Mouse (Mus musculus) frontal cortex, postnatal 14 days (tissue): ENCODE measurements around the gene Slc27a3.

ENCODE experiments used
- DNase-seq, 2 experiments: peaks; one replicate each; pipeline ENCODE4 v3.0.0; 2022; ENCODE audit warnings: low spot score in 2 of 2

Slc27a3 gene

DNA sequence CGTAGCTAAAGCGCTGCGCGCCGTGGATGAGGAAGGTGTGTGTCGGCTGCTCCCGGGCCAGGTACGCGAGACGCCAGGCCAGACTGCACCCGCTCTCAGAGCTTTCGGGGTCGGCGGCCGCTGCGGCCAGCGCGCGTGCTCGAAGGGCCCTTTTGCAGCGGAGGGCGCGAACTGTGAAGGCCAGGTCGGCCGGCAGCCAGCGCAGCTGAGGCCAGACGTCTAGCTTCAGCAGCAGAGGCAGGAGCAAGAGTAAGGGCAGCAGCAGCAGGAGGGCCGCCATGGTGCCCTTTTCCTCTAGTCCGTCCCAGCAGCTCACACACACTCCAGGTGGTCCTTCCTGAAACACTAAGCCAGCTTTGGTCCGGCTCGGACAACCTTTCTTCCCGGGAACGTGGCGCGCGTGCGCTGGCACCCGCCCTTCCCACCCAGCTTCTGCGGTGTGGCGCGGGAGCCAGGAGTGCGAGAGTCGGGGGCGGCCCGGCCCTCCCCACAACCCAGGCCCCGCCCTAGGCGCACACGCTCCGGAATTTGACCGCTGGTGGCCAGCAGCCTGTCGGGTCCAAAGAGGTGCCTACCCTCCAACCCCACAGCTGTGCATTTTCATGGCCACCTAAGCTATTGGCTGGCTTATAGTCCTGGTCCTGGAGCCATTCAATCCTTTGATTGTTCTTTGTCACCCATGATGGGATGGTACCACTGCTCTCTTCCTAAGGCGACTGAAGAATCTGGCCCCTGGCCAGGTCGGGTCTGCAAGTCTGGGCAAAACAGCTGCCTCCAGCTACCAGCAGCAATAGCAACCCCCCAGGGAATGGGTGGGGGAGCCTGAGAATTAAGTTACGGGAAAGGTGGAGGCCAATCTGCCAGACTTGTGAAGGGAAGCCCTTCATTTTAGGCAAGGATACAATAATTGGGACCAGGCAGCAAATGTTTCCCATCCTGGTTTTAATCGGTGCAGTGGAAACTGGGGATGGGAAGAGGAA is at the start of gene Slc27a3:
Gene Slc27a3, minus strand, starts transcription at position 428 of the 980 bp plus-strand sequence.
- peak in 1 of 2 experiments; percentile 28 for DNase-seq

DNA sequence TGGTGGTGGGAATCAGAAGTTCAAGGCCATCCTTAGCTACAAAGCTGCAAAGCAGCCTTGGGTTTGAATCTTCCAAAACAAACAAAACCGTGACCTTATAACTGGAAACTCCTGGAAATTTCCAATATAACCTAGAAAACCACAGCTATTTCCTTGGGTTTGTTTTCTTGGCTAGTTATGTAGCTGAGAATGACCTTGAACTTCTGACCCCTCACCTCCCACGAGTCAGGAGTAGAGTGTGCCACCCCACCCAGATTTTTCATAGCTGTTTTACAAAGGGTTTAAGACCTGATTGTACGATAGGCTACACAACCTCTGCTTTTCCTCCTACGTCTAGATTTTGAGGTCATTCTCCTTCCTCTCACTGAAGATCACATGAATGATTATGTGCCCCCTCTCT is 47.4 kb upstream of the Slc27a3 start:
- no peak for DNase-seq

DNA sequence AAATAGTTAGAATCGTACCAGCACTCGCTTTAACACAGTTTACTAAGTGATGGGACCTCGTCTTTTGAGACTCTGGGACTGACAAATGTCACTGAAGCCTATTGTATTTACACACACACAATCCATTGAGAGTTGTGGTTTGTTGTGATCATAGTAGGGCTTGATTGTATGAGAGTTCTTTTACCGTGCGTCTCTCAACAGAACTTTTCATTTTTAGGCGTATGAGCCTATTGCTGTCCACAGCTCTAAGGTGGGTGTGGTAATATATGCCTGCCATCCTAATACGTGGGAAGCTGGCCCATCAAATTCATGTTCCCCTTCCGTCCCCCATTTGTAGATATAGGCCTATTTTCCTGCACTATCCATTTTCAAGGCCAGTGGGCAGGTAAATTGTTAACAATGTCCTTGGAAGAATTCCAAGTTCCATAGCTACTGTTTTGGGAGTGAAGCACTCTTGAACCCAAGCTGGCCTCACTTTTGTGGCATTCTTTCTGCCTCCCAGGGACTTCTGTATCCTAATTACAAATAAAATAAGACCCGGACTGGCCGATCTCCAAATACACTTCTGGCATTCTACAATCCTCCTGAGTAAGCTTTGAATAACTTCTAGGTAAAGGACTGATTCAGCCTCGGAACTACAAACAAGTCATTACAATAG is 44.5 kb upstream of the Slc27a3 start:
- DNase-seq = no peak

DNA sequence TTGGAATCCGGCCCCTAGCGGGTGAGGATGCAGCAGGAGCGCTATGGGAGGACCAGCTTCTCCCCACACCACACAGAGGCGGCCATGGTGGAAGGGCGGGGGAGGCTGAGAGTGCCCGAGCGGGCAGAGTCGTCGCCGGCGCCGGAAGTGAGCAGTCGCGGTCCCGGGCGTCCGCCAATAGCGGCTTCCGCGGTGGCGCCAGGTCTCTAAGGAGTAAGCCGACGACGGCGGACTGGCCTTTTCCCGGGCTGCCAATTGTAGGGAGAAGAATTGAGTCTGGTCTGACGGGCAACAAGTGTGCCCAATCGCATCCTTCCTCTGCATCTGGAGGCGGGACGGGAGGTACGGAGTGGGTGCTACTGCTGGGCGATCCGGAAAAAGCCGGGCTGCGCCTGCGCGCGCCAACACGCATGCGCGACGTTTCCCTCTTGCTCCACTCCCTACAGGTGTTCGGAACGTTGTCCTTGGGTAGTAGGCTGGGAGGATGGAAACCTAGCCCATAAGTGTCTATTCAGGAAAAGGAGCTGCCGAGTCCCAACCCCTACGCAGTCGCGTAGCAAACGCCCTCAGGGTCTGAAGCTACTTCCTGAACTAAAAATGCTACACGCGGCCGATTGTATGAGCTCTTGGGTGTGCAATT is 43.8 kb upstream of the Slc27a3 start, which contains the start of gene Ints3:
Gene Ints3, minus strand, starts transcription at position 242 of the 640 bp plus-strand sequence.
- DNase-seq = peak; percentile 99 to 100

DNA sequence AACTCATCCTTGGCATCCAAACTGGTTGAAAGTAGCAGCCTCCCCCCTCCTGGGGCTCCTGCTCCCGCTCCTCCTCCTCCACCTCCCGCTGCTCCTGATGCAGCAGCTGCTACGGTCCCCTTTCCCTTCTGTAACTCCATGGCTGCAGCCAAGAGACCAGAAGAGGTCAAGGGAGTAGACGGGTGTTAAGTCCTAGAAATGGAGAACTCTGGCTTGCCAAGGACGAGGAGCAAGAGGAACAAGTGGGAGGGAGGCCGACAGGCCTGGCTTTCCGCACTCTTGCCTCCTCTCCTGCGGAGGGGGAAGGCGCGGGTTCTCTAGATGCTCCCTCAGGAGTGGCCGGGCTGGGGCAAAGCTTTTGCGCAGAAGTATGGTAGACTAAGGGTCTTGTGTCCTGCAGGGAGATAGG is 43.1 kb upstream of the Slc27a3 start:
- DNase-seq = peak in 1 of 2 experiments; percentile 39

DNA sequence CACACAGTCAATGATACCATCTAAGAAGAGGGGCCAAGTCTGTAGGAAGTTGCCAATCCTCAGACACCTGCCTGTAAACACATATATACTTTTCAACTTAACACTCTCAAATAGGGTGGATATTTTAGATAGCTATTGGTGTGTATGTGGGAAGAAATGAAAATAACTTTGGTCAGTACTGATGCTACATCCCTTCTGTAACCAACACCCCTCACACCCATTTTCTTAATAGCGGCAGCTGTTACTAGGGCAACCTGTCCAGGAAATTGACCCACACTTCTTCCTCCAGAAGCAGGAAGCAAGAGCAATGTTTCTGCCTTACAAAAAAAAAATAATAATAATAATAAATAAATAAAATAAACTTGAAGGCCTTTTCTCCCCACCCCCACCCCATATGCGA is 42.6 kb upstream of the Slc27a3 start:
- no peak for DNase-seq

DNA sequence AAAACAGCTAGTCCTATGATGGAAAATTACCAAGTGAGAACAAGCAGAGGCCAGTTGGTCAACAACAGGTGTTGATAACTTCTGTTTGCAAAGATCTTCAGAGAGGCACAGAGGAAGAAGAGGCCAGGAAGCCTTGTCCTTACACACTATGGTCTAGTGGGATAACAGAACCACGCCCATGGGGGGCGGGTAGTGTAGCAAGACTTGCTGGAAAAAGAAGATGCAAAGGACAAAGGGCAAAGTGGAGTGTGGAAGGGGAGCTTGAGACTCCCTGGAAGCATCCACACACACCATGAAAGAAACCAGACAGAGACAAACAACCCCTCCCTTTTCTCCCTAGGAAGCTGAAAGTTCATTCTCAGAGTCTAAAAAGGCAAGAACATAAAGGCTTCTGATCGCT is 39.8 kb upstream of the Slc27a3 start:
- no peak for DNase-seq

DNA sequence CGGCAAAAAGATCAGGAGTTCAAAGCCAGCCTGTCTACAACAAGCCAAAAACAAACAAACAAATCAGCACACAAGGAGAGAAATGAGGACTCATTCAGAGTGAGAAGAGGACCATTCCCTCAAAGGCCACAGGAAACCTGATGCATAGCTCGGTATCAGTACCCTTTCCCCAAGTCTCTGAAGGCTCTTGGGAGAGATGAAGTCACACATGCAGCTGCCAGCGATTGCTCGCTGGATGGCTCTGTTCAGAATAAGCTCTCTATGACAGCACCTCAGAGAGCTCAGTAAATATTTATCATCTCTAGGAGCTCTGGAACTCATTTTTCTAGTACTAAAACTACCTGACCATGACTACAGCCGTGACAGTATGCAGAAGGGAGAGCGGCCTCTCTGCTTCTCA is 38.4 kb upstream of the Slc27a3 start:
- DNase-seq = no peak

DNA sequence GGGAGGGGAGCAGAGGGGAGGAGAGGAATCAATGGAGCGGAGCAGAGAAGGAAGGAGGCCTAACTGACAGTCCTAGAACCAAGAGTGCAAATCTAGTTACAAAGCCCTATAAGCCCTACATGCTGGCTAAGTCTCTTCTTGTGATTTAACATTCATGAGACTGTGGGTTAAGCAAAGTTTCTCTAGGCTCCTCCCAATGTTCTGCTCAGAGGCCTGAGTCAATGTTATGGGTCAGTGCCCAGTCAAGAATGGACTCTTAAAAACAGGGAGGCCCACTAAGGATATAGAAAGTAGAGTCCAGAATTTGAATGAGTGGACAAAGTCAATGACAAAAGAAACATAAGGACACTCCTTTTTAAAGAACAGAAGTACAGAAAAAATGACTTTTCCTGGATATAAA is 37.8 kb upstream of the Slc27a3 start:
- no peak for DNase-seq

DNA sequence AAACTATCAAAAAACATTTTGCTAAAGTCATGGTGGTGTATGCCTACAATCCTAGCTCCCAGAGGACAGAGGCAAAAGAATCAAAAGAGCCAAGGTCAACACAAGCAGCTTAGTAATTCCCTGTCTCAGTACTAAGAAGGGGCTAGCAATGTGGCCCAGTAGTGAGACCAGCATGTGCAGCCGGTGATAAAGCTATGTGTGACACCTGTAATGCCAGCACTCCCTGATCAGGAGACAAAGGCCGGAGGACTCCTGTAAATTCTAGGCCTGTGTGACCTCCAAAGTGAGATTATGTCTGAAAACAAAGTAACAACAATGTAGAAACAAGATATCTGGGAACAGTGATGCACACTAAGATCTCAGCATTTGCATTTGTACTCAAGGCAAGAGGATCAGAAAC is 35.8 kb upstream of the Slc27a3 start:
- DNase-seq = no peak

DNA sequence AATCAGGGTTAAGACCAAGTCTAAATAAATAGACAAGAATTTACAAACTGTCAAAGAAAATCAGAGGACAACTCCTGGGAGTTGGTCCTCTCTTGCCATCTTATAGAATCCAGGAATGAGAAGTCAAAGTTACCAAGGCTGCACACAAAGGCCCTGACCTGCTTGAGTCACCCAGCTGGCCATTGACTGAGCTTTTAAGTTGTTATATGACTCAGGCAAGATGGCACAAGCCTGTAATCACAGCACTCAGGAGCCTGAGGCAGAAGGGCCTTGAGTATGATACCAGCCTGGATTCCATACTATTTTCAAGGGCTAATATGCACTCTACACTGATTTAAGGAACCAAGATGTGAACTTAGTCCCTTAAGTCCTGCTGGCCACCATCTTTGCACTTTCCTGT is 33.8 kb upstream of the Slc27a3 start:
- no peak for DNase-seq

DNA sequence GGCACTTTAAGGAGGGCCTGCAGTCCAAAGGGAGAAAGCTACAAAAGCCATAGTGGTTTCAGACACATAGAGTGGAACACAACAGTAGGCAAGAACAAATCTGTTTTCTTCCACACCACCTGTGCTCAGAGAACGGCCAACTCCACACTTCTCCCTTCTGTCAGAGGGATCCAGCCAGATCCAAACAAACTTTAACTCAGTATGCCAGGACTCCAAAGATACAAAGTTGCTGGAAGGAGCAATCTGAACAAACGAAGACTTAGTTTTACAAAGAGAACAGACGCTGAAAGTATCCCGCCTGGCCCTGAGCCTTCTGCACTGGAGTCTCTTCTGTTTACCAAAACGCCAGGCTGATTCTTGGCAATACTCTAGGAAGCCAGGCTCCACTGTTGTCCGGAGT is 31.0 kb upstream of the Slc27a3 start:
- no peak for DNase-seq

DNA sequence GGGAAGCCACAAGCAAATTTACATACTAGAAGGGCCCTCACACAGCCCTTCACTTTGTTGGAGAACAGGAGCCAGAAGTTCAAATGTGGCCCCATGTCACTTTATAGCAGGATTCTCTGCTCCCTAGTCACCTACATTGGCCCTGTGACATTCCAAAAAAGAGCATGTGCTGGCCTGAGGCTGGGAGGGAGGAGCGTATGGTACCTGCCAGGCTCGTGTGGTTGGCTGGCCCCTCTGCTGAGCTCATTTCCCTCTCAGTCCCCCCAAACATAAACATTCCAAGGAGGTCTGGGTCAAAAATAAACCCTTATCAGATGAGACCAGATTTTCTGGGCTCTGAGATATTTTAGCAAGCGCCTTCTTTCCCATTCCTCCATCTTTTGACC is 23.3 kb upstream of the Slc27a3 start:
- DNase-seq = no peak

DNA sequence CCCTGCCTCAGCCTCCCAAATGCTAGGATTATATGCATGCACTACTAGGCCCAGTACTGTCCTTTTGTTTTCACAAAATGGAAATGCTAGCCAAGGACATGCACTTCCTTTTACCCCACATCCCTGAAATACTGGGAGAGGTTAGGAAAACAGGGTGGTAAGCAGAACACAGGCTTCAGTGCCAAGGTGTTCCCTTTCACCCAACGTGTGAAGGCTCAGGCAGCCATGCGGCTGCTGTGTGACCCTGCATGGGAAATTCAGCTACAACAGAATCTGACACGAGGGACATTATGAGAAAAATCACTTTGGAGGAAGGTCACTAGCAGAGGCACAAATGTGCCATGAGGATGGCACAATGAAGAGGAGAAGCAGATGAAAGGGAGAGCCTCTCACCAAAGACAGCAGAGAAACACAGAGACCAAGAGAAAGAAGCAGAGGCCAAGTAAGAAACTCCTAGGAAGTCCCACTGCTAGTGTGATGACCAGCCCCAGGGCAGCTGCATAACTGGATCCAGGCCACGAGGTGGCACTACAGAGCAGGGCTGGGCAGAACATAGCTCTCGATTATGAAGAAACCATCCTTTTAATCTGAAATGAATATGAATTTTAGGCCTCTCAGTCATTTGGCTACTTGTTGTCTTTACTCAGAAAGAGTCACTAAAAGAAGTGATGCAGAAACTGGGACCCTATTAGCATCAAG is 22.7 kb upstream of the Slc27a3 start:
- DNase-seq = peak in 1 of 2 experiments; percentile 57

DNA sequence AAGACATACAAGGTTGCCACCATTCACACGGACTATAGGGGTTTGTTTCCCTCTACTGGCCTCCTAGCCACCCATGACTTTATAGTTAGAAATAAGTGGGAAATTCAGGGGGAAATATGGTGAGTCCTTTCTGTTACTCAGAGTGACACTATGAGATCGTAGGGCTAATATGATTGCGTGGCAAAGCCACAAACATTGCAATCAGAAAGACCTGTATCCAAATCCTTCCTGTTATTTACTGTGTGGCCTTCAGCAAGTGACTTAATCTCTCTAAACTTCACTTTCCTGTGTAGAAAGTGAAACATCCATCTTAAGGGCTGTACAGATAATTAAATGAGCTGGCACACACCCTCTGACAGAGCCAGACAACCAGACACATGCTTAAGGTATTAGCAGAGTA is 19.0 kb upstream of the Slc27a3 start:
- DNase-seq = no peak

DNA sequence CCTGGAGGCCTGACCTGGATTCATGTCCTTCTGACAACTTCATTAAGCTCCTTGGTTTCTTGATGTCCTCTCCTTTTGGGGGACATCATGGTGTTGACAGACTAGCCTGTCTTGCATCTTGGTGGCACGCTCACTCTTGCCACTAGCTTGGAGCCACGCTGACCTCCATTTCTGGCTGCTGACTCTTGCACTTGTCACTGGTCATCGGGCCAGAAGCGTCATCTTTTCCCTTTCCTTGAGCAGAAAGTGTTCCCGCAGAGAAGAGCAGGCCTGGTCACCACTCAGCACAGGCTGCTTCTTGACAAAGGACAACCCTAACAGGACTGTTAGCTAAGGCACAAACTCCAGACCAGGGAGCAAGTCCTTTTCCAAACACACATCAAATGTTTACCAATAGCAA is 16.7 kb upstream of the Slc27a3 start:
- no peak for DNase-seq

DNA sequence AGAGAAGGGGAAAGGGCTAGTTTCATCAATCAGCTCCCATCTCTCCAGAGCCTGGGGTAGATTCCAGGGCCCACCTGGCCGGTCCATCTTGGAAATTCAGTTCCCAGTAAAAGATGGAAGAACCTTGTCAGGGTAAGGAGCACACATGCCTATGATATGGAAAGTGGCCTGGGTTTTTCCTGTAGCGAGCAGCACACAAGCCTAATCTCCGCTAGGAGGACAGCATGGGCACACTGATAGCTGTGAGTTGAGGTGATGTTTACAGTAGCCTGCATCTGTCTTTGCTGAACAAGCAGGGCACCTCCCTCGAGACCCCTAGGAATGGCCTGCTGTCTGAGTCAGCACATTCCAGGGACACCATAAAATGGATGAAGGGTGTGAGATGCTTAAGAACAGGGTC is 14.9 kb upstream of the Slc27a3 start:
- DNase-seq = no peak

DNA sequence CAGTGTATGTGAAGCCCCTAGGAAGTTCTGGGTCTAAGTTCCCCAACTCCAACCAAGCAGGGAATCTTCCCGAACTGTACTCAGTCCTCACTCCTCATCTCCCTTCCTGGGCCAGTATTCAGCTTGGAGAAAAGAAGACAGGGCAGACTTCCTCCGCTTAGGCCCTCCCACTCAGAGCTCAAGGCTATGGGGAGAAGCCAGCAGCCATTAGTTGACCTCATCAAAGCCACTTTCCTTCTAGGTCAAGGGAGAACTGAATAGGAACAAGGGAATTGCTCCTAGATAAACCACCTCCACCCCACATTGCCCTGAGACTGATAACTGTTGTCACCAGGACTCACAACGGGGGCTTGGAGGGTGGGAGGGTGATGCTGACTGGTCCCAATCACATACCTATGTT is 14.4 kb upstream of the Slc27a3 start:
- DNase-seq = no peak

DNA sequence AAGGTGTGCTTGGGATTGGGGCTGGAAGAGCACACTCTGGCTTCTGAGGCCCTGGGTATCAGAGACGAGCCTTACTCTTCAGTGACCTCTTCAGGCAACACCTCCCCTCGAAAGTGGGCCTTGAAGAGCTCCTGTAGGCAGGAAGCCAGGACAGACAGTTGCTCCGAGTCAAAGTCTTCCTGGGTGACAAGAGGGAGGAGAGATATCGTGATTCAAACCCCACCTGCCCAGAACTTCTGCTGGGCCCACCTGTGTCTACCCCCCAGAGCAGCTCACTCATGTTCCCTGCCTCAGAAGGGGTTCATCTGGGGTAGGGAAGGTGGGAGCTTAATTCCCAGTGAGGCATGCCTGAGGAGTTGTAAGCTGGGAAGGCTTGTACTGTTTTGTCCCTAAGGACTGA is 11.3 kb upstream of the Slc27a3 start:
- no peak for DNase-seq

DNA sequence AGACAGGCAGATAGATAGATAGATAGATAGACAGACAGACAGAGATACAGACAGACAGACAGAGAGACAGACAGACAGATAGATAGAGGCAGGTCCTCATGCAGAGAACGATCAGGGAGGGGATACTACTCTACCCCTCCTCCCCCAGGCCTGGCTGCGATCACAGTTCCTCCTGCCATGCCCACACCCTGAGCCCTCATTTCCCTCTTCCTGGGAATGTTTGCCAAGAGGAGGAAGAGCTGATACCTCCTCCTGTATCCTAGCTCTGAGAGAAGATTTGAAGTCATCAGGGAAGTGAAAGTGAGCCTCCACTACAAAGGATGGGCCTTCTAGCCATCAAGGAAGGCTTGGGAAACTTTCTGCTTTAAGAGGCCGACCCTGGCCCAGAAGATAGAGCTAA is 5.9 kb upstream of the Slc27a3 start:
- no peak for DNase-seq

DNA sequence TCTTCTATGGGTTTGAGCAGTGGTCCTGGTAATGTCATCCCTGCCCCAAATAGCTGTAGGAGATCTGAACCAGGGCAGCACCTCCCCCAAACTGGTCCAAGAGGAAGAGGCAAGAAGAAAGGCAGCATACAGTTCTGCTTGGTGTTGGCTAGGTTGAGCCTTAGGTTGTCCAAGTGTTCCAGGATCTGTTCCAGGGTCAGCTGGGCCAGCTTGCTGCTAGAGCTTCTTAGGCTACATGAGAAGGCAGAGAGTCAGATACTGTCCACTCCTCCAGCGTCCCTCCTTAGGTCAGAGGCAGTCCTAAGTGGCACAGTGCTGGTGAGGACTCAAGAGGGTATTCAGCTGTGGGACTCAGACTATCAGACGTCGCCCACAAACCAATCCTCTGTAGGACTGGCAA is 2.9 kb upstream of the Slc27a3 start:
- DNase-seq = no peak

DNA sequence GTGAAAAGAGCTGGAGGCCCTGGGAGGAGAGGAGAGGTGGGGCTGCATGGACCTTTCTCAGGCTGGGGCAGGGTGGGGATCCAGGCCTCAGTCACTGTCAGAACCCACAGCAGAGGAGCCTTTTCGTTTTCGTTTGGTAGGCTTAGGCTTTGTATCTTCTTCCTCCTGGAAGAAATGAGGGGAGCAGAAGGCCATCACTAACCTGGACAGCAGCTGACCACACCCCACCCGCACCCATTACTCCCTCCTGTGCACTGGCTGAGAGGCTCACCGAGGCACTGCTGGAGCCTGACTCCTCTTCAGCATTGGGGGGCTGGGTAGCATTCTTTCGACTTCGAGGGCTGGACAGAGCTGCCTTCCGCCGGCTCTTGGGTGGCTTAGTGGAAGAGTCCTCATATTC is 2.2 kb upstream of the Slc27a3 start:
- no peak for DNase-seq
